Mouse (Mus musculus): ENCODE data around the gene Syn1.

- no peak for TF ChIP-seq CTCF (IDR thresholded peaks at IDR 0.05; ENCODE audit: extremely low read depth, insufficient read depth, insufficient read length, insufficient replicate concordance)
- no peak for TF ChIP-seq POLR2A (IDR thresholded peaks at IDR 0.05; ENCODE audit: low read depth, low read length)
These were observed 10.7 kb downstream of the Syn1 start for GRCm38 (mm10) chrX:20910074-20910473.
